Mouse (Mus musculus): ENCODE results near the gene S1pr5.

DNA sequence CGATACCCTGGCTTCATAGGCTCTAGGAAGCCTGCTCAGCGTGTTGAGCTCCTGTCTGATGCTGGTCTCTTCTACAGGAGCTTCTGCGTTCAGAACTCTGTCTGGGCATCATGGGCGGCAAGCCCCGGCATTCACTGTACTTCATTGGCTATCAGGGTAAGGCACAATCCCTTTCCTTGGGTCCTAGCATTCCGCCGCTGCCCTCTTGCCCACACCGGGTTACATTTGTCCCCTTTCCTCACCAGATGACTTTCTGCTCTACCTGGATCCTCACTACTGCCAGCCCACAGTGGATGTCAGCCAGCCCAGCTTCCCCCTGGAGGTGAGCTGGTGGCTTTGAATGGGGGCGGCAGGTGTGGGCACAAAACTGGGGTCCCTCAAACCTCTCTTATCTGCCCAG, 24.1 kb upstream of the S1pr5 start:
- no peak for TF ChIP-seq EP300 (IDR thresholded peaks at IDR 0.05)
- no peak for TF ChIP-seq CTCF (IDR thresholded peaks at IDR 0.05)

Measured in lung, postnatal 0 days (tissue).